Mouse (Mus musculus) forebrain, embryonic 12.5 days (tissue): ENCODE measurements at regions not wholly inside any gene's neighbourhood (a gene's known extent, or its start where the extent isn't known, plus 50 kb on each side); places are given as distances from the start of the nearest gene placed in this dataset.

Source experiments
- ATAC-seq: fragments of 200-750 bp; cut with Nextera tagmentation; 2 replicates; pipeline ENCODE4 v1.8.0; 2017; ENCODE audit warnings: moderate TSS enrichment; ENCODE audit not compliant: low FRiP score
- H3K27ac ChIP-seq: fragments of 300-500 bp; sonication (generic); 2 replicates; pipeline ENCODE4 v1.5.1; 2016; ENCODE audit warnings: mild to moderate bottlenecking
- H3K27me3 ChIP-seq: fragments of 300-500 bp; sonication (generic); 2 replicates; pipeline ENCODE4 v1.6.1; 2016; ENCODE audit warnings: mild to moderate bottlenecking
- H3K36me3 ChIP-seq: fragments of 300-500 bp; sonication (generic); replicated peaks from 2 replicates; pipeline ENCODE4 v1.6.1; 2016; ENCODE audit warnings: mild to moderate bottlenecking
- H3K4me1 ChIP-seq: fragments of 300-500 bp; sonication (generic); 2 replicates; pipeline ENCODE4 v1.6.1; 2016
- H3K4me2 ChIP-seq: fragments of 300-500 bp; sonication (generic); 2 replicates; pipeline ENCODE4 v1.6.1; 2016; ENCODE audit warnings: mild to moderate bottlenecking, moderate library complexity
- H3K4me3 ChIP-seq: fragments of 300-500 bp; sonication (generic); replicated peaks from 2 replicates; pipeline ENCODE4 v1.5.1; 2016; ENCODE audit warnings: mild to moderate bottlenecking
- H3K9ac ChIP-seq: fragments of 300-500 bp; sonication (generic); 2 replicates; pipeline ENCODE4 v1.6.1; 2016; ENCODE audit warnings: mild to moderate bottlenecking
- H3K9me3 ChIP-seq: fragments of 300-500 bp; sonication (generic); 2 replicates; pipeline ENCODE4 v1.6.1; 2016
- WGBS: fragments of 180-500 bp; shearing (Covaris S2); methylation state at CpG from one replicate; pipeline ENCODE4 v1.1.7; 2016; 5-methylcytosine and 5-hydroxymethylcytosine counted together

DNA sequence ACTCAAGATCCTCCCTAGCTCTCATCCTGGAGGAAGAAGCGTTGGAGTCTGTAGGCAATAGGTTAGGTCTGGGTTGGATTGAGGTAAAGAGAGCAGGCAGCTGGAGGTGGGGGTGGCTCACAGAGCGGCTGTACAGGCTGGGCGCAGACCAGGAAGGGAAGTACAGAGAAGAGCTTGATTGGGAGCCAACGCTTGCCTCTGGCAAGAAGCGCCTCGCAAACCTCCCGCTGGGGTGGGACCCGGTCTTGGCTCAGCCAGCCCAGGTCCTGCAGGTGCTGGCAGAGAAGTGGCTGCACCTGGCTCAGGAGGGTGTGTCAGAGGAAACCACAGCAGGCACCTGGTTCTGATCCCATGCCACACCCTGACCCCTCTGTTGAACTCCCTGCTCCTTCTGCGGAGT lies 176.8 kb upstream of the Klf3 start:
- H3K4me1 ChIP-seq = peaks cover 3% of the 10 kb centered on the region; the same call in 1 of the 2 replicates
- no peak overlapping the region for H3K4me2 ChIP-seq
- H3K9me3 ChIP-seq = no peaks in the 10 kb centered on the region
- H3K9ac ChIP-seq = no peak overlapping the region
- no peak overlapping the region for H3K27ac ChIP-seq
- H3K27me3 ChIP-seq = no peaks in the 10 kb centered on the region; the same call in 1 of the 2 replicates
- no peak overlapping the region for H3K4me3 ChIP-seq
- 47% methylated on average over 9 of the region's 9 CpGs for WGBS
- no peaks in the 10 kb centered on the region for H3K36me3 ChIP-seq
- ATAC-seq = no peak

DNA sequence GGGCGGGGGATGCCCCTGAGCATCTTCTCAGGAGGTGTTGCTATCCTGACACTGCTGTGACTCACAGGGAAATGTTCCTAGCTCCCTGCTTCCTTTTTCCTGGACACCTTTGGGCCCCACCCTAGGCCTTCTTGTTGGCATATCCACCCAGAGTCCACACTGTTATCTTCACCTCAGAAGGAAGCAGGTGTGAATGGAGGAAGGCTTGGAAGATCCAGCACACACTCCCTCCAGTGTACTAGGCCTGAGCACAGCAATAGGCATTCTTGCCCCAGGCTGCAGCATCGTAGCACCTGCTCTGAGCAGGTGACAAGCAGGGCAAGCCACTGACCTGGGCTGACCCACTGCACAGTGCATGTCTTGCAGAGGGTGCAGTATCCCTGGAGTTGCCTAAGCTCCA lies 172.6 kb upstream of the Klf3 start:
- no peak for ATAC-seq
- WGBS = 90% methylated on average over 2 of the region's 2 CpGs
- no peak overlapping the region for H3K27ac ChIP-seq
- H3K4me3 ChIP-seq = no peak overlapping the region
- no peaks in the 10 kb centered on the region for H3K36me3 ChIP-seq
- H3K9ac ChIP-seq = no peak overlapping the region
- no peaks in the 10 kb centered on the region; the same call in 1 of the 2 replicates for H3K27me3 ChIP-seq
- H3K4me1 ChIP-seq = peaks cover 3% of the 10 kb centered on the region; the same call in 1 of the 2 replicates
- no peak overlapping the region for H3K4me2 ChIP-seq
- no peaks in the 10 kb centered on the region for H3K9me3 ChIP-seq

DNA sequence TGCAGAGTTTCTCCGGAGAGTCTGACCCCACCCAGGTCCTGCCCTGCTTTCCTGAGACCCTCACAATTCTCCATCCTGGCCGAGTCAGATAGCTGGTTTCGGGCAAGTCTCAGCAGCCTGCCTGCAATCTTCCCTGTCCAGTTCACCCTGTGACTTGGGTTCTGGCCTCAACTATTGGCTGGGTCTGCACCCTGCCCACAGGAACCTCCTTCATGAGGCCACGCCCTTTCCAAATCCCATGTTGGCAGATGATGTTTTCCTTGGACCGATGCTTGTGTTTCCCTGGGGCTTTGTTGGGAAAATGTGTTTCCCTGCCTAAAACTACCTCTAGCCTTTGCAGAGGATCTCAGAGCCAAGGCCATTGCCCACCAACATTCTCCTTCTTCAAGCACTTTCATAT lies 171.0 kb upstream of the Klf3 start:
- Histone ChIP-seq H3K27me3 (no peaks in the 10 kb centered on the region), H3K27ac (no peak overlapping the region), H3K4me3 (no peak overlapping the region), H3K9ac (no peak overlapping the region), H3K4me2 (no peak overlapping the region), H3K9me3 (no peaks in the 10 kb centered on the region), H3K4me1 (no peaks in the 10 kb centered on the region), H3K36me3 (no peaks in the 10 kb centered on the region)
- ATAC-seq = no peak
- 94% methylated on average over 5 of the region's 5 CpGs for WGBS

DNA sequence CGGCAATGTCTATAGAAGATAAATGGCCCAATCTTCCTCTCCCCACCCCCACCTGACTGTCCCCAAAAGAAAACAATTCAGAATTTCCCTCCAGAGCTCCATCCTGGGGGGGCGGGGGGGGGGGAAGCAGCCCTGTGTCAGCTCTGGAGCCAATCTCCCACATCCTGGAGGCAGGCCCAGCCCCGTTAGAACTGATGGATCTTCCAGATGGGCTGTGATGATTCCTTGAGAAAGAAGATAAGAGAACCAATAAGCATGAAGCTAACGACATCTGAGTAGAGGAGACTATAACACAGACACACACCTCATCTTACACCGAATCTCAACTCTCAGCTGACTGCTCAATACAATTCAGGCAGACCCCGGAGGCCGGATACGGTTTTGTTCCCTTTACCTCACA lies 169.2 kb upstream of the Klf3 start:
- WGBS = 79% methylated on average over 8 of the region's 8 CpGs
- ATAC-seq = no peak
- no peaks in the 10 kb centered on the region for H3K27me3 ChIP-seq
- no peaks in the 10 kb centered on the region for H3K9me3 ChIP-seq
- H3K27ac ChIP-seq = no peak overlapping the region
- no peaks in the 10 kb centered on the region for H3K4me1 ChIP-seq
- H3K9ac ChIP-seq = no peak overlapping the region
- H3K4me2 ChIP-seq = no peak overlapping the region
- no peak overlapping the region for H3K4me3 ChIP-seq
- no peaks in the 10 kb centered on the region for H3K36me3 ChIP-seq

DNA sequence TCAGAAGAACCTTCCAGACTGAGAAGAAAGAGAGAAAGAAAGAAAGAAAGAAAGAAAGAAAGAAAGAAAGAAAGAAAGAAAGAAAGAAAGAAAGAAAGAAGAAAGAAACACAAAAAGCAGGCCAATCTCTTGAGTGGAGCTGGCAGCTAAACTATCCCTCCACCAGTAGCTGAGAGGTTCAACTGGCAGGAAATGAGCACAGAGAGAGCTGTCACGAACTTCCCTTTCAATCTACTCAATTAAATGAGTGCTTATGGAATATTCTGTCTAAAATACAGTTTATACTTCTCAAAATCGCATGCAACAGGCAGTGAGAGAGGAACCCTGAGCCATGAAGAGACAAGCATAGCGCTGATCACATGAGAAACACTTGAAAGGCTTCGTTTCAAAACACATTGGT lies 168.5 kb upstream of the Klf3 start:
- H3K4me2 ChIP-seq = no peak overlapping the region
- H3K27me3 ChIP-seq = no peaks in the 10 kb centered on the region
- H3K27ac ChIP-seq = no peak overlapping the region
- no peaks in the 10 kb centered on the region for H3K4me1 ChIP-seq
- H3K4me3 ChIP-seq = no peak overlapping the region
- 86% methylated on average over 4 of the region's 4 CpGs for WGBS
- H3K9ac ChIP-seq = no peak overlapping the region
- H3K9me3 ChIP-seq = no peaks in the 10 kb centered on the region
- no peaks in the 10 kb centered on the region for H3K36me3 ChIP-seq
- ATAC-seq = no peak

DNA sequence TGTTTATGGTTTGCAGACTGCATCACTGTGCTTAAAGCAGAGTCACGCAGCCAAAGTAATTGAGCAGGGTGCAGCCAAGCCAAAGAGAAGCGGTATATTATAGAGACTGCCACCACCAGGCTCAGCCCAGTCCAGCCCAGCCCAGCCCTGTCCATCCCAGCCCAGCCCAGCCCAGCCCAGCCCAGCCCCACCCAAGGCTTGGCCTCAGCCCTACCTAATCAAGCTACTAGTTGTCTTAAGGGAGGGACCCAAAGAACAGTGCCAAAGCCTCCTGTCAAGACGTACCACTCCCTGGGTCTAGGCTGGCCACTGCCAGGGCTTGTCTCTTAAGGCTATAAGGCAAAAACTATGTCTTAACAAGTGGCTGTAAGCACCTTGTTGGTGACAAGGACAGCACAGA lies 166.9 kb upstream of the Klf3 start:
- Histone ChIP-seq H3K27me3 (no peaks in the 10 kb centered on the region), H3K4me1 (no peaks in the 10 kb centered on the region), H3K4me2 (no peak overlapping the region), H3K36me3 (no peaks in the 10 kb centered on the region), H3K27ac (no peak overlapping the region), H3K9me3 (no peaks in the 10 kb centered on the region), H3K4me3 (no peak overlapping the region), H3K9ac (no peak overlapping the region)
- WGBS = 91% methylated on average over 3 of the region's 3 CpGs
- no peak for ATAC-seq

DNA sequence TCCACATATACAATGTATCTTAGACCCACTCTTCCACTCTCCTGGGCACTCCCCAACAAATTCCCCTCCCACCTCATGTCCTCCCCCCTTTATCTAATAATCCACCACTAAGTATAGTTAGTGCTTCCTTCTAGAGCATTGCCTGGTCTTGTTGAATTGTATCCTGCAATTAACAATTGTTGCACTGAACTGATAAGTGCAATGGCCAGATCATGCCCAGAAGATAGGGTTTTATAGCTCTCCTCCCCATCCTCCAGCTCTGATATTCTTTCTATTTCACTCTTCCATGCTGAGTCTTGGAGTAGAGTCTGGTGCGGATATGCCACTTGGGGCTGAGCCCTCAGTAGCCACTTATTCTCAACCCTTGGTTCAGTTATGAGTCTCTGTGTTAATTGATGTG lies 159.6 kb upstream of the Klf3 start:
- ATAC-seq = no peak
- no peaks in the 10 kb centered on the region for H3K36me3 ChIP-seq
- no peak overlapping the region for H3K9ac ChIP-seq
- no peaks in the 10 kb centered on the region for H3K27me3 ChIP-seq
- H3K9me3 ChIP-seq = no peaks in the 10 kb centered on the region
- H3K4me2 ChIP-seq = no peak overlapping the region
- no peak overlapping the region for H3K27ac ChIP-seq
- H3K4me1 ChIP-seq = peaks cover 22% of the 10 kb centered on the region
- H3K4me3 ChIP-seq = no peak overlapping the region
- 97% methylated on average over 1 of the region's 1 CpGs for WGBS

DNA sequence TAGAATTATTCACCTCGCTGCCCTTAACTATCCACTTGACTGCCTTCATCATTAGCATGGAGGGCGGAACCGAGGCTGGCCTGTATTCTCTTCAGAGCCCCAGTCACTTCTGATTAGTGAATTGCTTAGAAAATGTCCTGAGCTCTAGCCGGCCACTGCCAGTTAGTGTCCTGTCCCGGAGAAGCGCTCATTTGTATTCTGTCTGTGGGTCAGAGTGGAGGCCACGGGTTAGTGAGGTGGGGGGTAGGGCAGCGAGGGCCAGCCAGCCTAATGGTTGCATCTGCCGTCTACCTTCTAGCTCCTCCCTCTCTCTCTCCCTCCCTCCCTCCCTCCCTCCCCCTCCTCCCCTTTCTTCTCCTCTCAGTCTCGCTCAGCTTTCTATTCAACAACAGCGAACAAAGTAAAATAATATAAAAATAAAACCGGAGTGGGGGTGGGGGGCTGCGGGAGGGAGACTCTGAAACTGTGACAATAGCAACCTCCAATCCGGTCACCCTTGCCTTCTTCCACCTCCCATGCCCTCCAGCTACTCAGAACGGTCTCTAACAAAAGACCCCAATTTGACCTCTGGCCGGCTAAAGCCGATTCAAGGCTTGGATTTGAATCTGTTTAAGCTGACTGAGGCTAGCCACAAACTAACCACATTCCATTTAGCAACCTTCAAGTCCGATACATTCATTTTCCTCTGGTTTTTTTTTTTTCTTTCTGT lies 155.6 kb upstream of the Klf3 start:
- Histone ChIP-seq H3K27me3 (no peaks in the 10 kb centered on the region), H3K4me1 (peaks cover 31% of the 10 kb centered on the region), H3K27ac (peak overlapping the region; percentile 86), H3K9ac (peak overlapping the region; percentile 29; the same call in 1 of the 2 replicates), H3K4me3 (peak overlapping the region; percentile 36), H3K9me3 (no peaks in the 10 kb centered on the region), H3K36me3 (no peaks in the 10 kb centered on the region), H3K4me2 (peak overlapping the region; percentile 57)
- WGBS = under 1% methylated on average over 18 of the region's 18 CpGs
- ATAC-seq = peak; percentile 93

DNA sequence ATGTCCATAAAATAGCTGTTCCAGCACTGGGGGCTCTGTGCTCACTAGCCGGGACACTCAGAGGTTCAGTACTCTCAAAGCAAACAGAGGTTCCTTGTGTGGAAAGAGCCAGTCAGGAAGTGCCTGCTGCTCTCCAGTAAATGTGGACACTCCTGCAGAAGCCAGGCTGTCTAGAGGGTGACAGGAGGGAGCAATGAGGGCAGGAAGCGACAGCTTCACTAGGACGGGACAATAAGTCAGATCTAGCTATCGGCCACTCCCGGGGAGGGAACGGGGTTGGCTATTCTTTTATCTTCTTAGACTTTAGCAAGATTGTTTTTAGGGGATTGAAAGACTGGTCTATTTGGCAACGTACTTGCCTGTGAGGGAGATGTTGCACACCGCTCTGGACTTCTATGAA lies 154.7 kb upstream of the Klf3 start:
- H3K4me2 ChIP-seq = peak overlapping the region; percentile 15; the same call in 1 of the 2 replicates
- no peaks in the 10 kb centered on the region for H3K36me3 ChIP-seq
- WGBS = 7% methylated on average over 8 of the region's 8 CpGs
- ATAC-seq = peak; percentile 15; the same call in 1 of the 2 replicates
- H3K27me3 ChIP-seq = no peaks in the 10 kb centered on the region
- no peaks in the 10 kb centered on the region for H3K9me3 ChIP-seq
- H3K9ac ChIP-seq = no peak overlapping the region; the same call in 1 of the 2 replicates
- H3K4me1 ChIP-seq = peaks cover 31% of the 10 kb centered on the region
- peak overlapping the region; percentile 79 for H3K27ac ChIP-seq
- H3K4me3 ChIP-seq = no peak overlapping the region

DNA sequence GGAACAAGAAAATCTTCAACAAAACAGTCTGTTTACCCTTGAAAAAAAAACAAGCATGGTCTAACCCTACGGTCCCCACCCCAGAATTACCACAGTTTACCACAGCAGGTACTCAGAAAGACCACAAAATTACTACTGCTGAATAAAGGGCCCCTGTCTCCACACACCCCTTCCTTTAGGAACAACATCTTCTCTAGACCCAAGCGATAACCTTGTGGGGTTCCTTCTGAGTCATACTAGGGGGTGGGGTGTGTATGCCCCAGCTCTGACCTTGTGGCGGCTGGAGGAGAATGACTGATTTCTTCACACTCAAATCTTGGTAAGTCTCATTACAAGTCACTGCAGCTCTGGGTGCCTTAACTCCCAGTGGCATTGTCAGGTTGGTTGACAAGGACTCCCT lies 151.8 kb upstream of the Klf3 start:
- ATAC-seq = no peak
- Histone ChIP-seq H3K9ac (no peak overlapping the region), H3K36me3 (no peaks in the 10 kb centered on the region), H3K27ac (no peak overlapping the region), H3K4me2 (no peak overlapping the region), H3K4me3 (no peak overlapping the region), H3K9me3 (no peaks in the 10 kb centered on the region), H3K27me3 (no peaks in the 10 kb centered on the region), H3K4me1 (peaks cover 27% of the 10 kb centered on the region)
- WGBS = 84% methylated on average over 3 of the region's 3 CpGs

DNA sequence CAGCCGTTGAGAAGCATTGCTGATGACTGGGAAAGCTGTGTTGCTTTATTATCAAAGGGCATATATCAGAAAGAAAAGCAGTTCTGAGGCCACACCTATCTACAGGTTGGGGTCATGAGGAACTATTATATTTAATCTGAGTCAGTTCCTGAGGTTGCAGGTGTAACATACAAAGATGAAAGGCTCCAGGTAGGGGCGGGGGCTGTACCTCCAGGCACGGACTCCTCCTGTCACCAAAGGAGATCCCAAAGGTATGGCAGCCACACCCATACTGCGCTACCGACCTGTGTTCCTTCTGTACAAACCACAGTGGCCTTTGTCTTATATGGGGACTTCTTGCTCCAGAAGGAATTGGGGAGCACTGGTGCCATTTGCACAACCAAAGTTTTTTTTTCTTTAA lies 149.4 kb upstream of the Klf3 start:
- Histone ChIP-seq H3K27me3 (no peaks in the 10 kb centered on the region), H3K9ac (no peak overlapping the region), H3K4me3 (no peak overlapping the region), H3K4me2 (no peak overlapping the region), H3K4me1 (peaks cover 7% of the 10 kb centered on the region), H3K27ac (no peak overlapping the region), H3K36me3 (no peaks in the 10 kb centered on the region), H3K9me3 (no peaks in the 10 kb centered on the region)
- 91% methylated on average over 5 of the region's 5 CpGs for WGBS
- ATAC-seq = no peak

DNA sequence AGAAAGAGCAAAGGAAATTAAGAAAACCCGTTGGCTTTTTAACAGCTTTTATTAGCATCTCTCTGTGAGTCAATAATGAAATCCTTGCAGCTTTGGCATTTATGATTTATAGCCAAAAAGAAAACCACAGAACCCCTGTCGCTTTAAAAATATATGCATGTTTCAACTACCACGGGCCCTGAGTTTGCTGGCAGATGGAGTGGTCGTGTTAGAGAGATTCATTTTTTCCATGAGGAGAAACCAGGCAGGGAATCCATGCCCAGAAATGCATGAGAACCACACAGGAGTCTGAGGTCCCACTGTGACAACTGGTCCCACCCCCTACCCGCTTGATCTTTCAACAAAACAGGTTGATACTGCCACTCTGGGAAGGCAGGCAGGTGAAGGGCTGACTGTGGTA lies 147.9 kb upstream of the Klf3 start:
- Histone ChIP-seq H3K9ac (no peak overlapping the region), H3K27ac (no peak overlapping the region), H3K4me2 (no peak overlapping the region), H3K36me3 (no peaks in the 10 kb centered on the region), H3K4me3 (no peak overlapping the region), H3K9me3 (no peaks in the 10 kb centered on the region), H3K27me3 (no peaks in the 10 kb centered on the region), H3K4me1 (no peaks in the 10 kb centered on the region)
- no peak for ATAC-seq
- WGBS = 85% methylated on average over 5 of the region's 5 CpGs

DNA sequence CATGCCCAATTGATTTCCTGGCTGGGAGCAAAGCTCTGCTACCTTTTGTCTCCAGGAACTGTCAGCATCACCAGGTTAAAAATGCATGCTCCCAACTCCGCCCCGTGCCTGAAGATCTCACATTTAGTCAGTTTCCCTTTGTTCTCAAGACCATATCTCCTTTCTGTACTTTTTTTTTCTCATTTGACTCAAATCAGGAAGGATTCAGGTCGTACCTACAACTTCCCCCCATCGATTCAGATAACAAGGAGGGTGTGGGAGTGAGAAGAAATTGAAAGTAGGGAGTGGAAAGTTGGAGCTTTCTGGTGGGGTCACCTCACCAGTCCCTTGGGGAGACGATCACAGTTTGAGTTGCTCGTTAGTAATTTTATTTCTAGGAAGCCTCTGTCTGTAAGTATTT lies 141.2 kb upstream of the Klf3 start:
- no peak for ATAC-seq
- Histone ChIP-seq H3K4me2 (no peak overlapping the region), H3K4me1 (no peaks in the 10 kb centered on the region), H3K27me3 (no peaks in the 10 kb centered on the region), H3K36me3 (no peaks in the 10 kb centered on the region), H3K4me3 (no peak overlapping the region), H3K9ac (no peak overlapping the region), H3K9me3 (no peaks in the 10 kb centered on the region), H3K27ac (no peak overlapping the region)
- WGBS = 55% methylated on average over 6 of the region's 6 CpGs
